Mouse (Mus musculus) kidney, adult 2 months (tissue): ENCODE measurements at regions not wholly inside any gene's neighbourhood (a gene's known extent, or its start where the extent isn't known, plus 50 kb on each side); places are given as distances from the start of the nearest gene placed in this dataset.

ENCODE experiments used
- DNase-seq: peaks from one replicate; pipeline ENCODE4 v3.0.0; 2021
- H3K27ac ChIP-seq: fragments of 200-500 bp; 2 replicates; pipeline ENCODE4 v1.5.1; 2012; ENCODE audit warnings: low read depth, low read length, control low read depth, inconsistent platforms; ENCODE audit not compliant: insufficient read depth
- H3K27me3 ChIP-seq: fragments of 200-500 bp; replicated peaks from 2 replicates; pipeline ENCODE4 v1.6.1; 2012; ENCODE audit warnings: mild to moderate bottlenecking, moderate library complexity, low read length, inconsistent platforms; ENCODE audit not compliant: control insufficient read depth, insufficient read depth
- H3K36me3 ChIP-seq: fragments of 200-500 bp; 2 replicates; pipeline ENCODE4 v1.6.1; 2012; ENCODE audit warnings: mild to moderate bottlenecking, moderate library complexity, low read length, inconsistent platforms; ENCODE audit not compliant: control insufficient read depth, insufficient read depth
- H3K4me1 ChIP-seq: fragments of 200-500 bp; 2 replicates; pipeline ENCODE4 v1.6.1; 2011; ENCODE audit warnings: low read length; ENCODE audit not compliant: control insufficient read depth, insufficient read depth
- H3K4me3 ChIP-seq: fragments of 200-500 bp; 2 replicates; pipeline ENCODE4 v1.5.1; 2011; ENCODE audit warnings: mild to moderate bottlenecking, low read depth, low read length, control low read depth; ENCODE audit not compliant: insufficient read depth
- CTCF ChIP-seq: fragments of 200-500 bp; conservative IDR thresholded peaks from 2 replicates; pipeline ENCODE4 v1.5.1; 2011; ENCODE audit warnings: low read depth, mild to moderate bottlenecking, control low read depth, low read length, moderate library complexity, mixed read lengths; ENCODE audit not compliant: insufficient read depth, insufficient read length
- POLR2A ChIP-seq: fragments of 200-500 bp; IDR thresholded peaks from one replicate; pipeline ENCODE4 v1.6.1; 2011; ENCODE audit warnings: low read depth, low read length, control low read depth
- WGBS: fragments of 180-500 bp; shearing (Covaris S2); methylation state at CpG from one replicate; pipeline ENCODE4 v1.1.7; 2018; 5-methylcytosine and 5-hydroxymethylcytosine counted together

GRCm38 (mm10) chr7:122886737-122887136 is 78.7 kb upstream of the Rbbp6 start:
- no peaks in the 10 kb centered on the region for H3K27me3 ChIP-seq
- no peaks in the 10 kb centered on the region for H3K36me3 ChIP-seq
- H3K4me3 ChIP-seq: no peak overlapping the region
- 84% methylated on average over 3 of the region's 3 CpGs for WGBS
- no peak for TF ChIP-seq POLR2A
- no peak for TF ChIP-seq CTCF
- DNase-seq: no peak
- H3K27ac ChIP-seq: no peak overlapping the region
- H3K4me1 ChIP-seq: no peaks in the 10 kb centered on the region

DNA sequence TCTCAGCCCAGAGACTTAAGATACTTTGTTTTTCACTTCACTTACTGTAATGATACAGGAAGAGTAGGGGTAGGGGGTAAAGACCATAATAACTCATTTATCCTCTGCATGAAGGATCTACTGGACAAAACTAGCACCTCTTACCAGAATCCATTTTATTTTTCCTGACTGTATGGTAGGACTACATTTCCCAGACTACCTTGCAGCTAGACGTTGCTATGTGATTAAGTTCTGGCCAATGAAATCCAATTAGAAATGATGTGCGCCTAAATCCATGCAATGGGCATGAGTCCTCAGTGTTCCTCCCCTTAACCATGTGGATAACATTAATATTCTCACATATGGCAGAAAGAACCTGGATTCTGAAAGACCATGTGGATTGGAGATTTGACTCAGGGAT is 68.3 kb upstream of the Rbbp6 start:
- Histone ChIP-seq H3K4me1 (no peaks in the 10 kb centered on the region), H3K36me3 (no peaks in the 10 kb centered on the region), H3K27ac (no peak overlapping the region), H3K4me3 (no peak overlapping the region), H3K27me3 (no peaks in the 10 kb centered on the region)
- DNase-seq: no peak
- whole genome bisulfite sequencing: 71% methylated on average over 2 of the region's 2 CpGs
- TF ChIP-seq CTCF (no peak), POLR2A (no peak)

GRCm38 (mm10) chr7:122906056-122906455 is 59.4 kb upstream of the Rbbp6 start:
- TF ChIP-seq CTCF: no peak
- 76% methylated on average over 5 of the region's 5 CpGs for WGBS
- Histone ChIP-seq H3K36me3 (no peaks in the 10 kb centered on the region), H3K4me3 (no peak overlapping the region), H3K4me1 (no peaks in the 10 kb centered on the region), H3K27ac (no peak overlapping the region), H3K27me3 (no peaks in the 10 kb centered on the region)
- DNase-seq: no peak

DNA sequence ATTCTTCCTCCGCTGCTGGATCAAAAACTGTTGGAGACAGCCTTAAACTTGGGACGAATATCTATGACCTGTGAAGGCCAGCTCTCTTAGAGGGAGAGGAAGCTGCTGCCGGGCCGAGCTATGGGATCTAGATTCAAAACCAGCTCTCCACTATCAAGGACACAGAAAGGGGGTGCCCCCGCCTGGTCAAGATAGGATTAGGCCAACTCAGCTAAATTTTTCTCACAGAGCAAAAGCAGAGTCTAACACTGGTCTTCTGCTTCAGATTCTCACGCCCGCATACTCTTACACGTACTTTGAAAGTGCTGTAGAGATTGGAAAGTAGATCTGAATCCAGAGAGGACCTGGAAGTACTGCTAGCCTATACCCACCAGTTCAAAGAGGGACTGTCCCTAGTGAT is 56.2 kb upstream of the Rbbp6 start:
- Histone ChIP-seq H3K36me3 (no peaks in the 10 kb centered on the region), H3K4me1 (no peaks in the 10 kb centered on the region), H3K27me3 (no peaks in the 10 kb centered on the region), H3K27ac (no peak overlapping the region), H3K4me3 (no peak overlapping the region)
- peak; percentile 7 for DNase-seq
- TF ChIP-seq POLR2A: no peak
- TF ChIP-seq CTCF: no peak
- WGBS: 84% methylated on average over 8 of the region's 8 CpGs
